Mouse (Mus musculus) thymus, adult 2 months (tissue): ENCODE measurements around the gene Fgfr2.

Experiments
- CTCF ChIP-seq: fragments of 200-500 bp; IDR thresholded peaks from 2 replicates; pipeline ENCODE4 v1.5.1; 2012; ENCODE audit warnings: mild to moderate bottlenecking, control low read depth, low read length, moderate library complexity, borderline replicate concordance; ENCODE audit not compliant: control insufficient read depth, poor library complexity, insufficient read depth; ENCODE audit errors: extremely low read depth
- POLR2A ChIP-seq: fragments of 200-500 bp; IDR thresholded peaks from 2 replicates; pipeline ENCODE4 v1.6.1; 2012; ENCODE audit warnings: mild to moderate bottlenecking, low read length, control low read depth, moderate library complexity; ENCODE audit not compliant: control insufficient read depth, poor library complexity, insufficient read depth; ENCODE audit errors: extremely low read depth

DNA sequence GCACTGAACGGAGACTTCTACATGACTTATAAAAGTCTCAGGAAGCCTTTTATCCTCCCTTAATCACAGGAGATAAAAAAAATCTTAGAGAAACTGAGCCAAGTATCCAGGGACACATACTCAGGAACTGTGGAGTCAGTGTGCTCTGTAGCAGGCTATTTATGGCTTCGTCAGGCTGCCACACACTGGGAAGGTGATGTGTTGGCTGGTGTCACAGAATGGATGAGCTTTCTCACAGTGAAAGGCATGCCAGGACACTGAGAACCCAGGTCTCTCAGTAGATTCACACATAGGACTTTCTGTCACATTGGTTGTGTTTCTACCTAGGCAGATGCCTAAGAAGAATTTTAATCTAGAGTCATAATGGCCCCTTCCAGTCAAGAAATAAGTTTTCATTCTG is 2008.7 kb downstream of the Fgfr2 start:
- TF ChIP-seq POLR2A (no peak), CTCF (no peak)
